Mouse (Mus musculus) lung, postnatal 0 days (tissue): ENCODE data around the gene Clrn1. TPM values are rescaled to one million over a fixed set of nuclear protein-coding genes. Genes with fewer than 3 reads are reported as not detected.

ENCODE experiments used
- ATAC-seq: fragments of 200-750 bp; cut with Nextera tagmentation; 2 replicates; pipeline ENCODE4 v1.8.0; 2017; ENCODE audit warnings: moderate library complexity
- DNase-seq: peaks from one replicate; pipeline ENCODE4 v3.0.0-alpha.2; 2016; ENCODE audit warnings: low spot score
- H3K27ac ChIP-seq: fragments of 300-500 bp; sonication (generic); 2 replicates; pipeline ENCODE4 v1.5.1; 2014; ENCODE audit warnings: antibody characterized with exemption, mild to moderate bottlenecking, low read length, mixed read lengths
- H3K27me3 ChIP-seq: fragments of 300-500 bp; sonication (generic); replicated peaks from 2 replicates; pipeline ENCODE4 v1.6.1; 2014; ENCODE audit warnings: low read length, mixed read lengths; ENCODE audit not compliant: insufficient read depth
- H3K36me3 ChIP-seq: fragments of 300-500 bp; sonication (generic); 2 replicates; pipeline ENCODE4 v1.6.1; 2014; ENCODE audit warnings: low read length, mixed read lengths; ENCODE audit not compliant: insufficient read depth
- H3K4me1 ChIP-seq: fragments of 300-500 bp; sonication (generic); 2 replicates; pipeline ENCODE4 v1.6.1; 2014; ENCODE audit warnings: antibody characterized with exemption, low read depth, low read length, mixed read lengths; ENCODE audit not compliant: insufficient read depth
- H3K4me2 ChIP-seq: fragments of 300-500 bp; sonication (generic); replicated peaks from 2 replicates; pipeline ENCODE4 v1.6.1; 2014; ENCODE audit warnings: low read depth, mild to moderate bottlenecking, low read length, moderate library complexity, mixed read lengths
- H3K4me3 ChIP-seq: fragments of 300-500 bp; sonication (generic); 2 replicates; pipeline ENCODE4 v1.5.1; 2014; ENCODE audit warnings: low read depth, low read length
- H3K9ac ChIP-seq: fragments of 300-500 bp; sonication (generic); replicated peaks from 2 replicates; pipeline ENCODE4 v1.6.1; 2014; ENCODE audit warnings: low read depth, mild to moderate bottlenecking
- H3K9me3 ChIP-seq: fragments of 300-500 bp; sonication (generic); 2 replicates; pipeline ENCODE4 v1.6.1; 2016; ENCODE audit warnings: low read length, mixed read lengths
- CTCF ChIP-seq: IDR thresholded peaks from 2 replicates; pipeline ENCODE4 v1.5.1; 2016; ENCODE audit warnings: antibody characterized with exemption, mild to moderate bottlenecking
- EP300 ChIP-seq: IDR thresholded peaks from 2 replicates; pipeline ENCODE4 v1.6.1; 2016; ENCODE audit warnings: antibody characterized with exemption, mild to moderate bottlenecking, control low read depth
- WGBS: fragments of 180-500 bp; shearing (Covaris S2); extraction: QIAGEN DNeasy Blood & Tissue Kit; methylation state at CpG from one replicate; pipeline ENCODE4 v1.1.7; 2014; 5-methylcytosine and 5-hydroxymethylcytosine counted together
- polyA plus RNA-seq: library from polyadenylated mRNA; unstranded; fragments of >200 nt; fragmentation: Nextera tagmentation; extraction: Ambion mirVana; gene quantifications from 2 replicates; pipeline ENCODE4 v1.2.1, GENCODE M21; 2015

The Clrn1 gene
- polyA plus RNA-seq, 1 experiment from 2014 or later, result not detected

GRCm38 (mm10) chr3:58826266-58826665 lies 58.9 kb downstream of the Clrn1 start:
- 52% methylated on average over 4 of the region's 4 CpGs for WGBS
- no peak for ATAC-seq
- Histone ChIP-seq H3K27ac (no peak overlapping the region), H3K4me1 (no peaks in the 10 kb centered on the region), H3K27me3 (no peaks in the 10 kb centered on the region), H3K9me3 (no peaks in the 10 kb centered on the region), H3K36me3 (no peaks in the 10 kb centered on the region), H3K4me3 (no peak overlapping the region), H3K4me2 (no peak overlapping the region), H3K9ac (no peak overlapping the region)
- no peak for TF ChIP-seq EP300
- TF ChIP-seq CTCF, result no peak
- DNase-seq, result no peak

- Histone ChIP-seq H3K4me2 (no peak within 1 kb of the TSS), H3K27ac (no peak within 1 kb of the TSS), H3K27me3 (no peaks in the 10 kb centered on the region), H3K4me3 (no peak within 1 kb of the TSS), H3K9me3 (no peaks in the 10 kb centered on the region), H3K9ac (no peak within 1 kb of the TSS), H3K36me3 (no peaks in the 10 kb centered on the region), H3K4me1 (no peaks in the 10 kb centered on the region)
- no peak for DNase-seq
- TF ChIP-seq EP300, result no peak
- TF ChIP-seq CTCF, result no peak
- WGBS, result 60% methylated on average over 4 of the region's 4 CpGs
- no peak for ATAC-seq
Measured at GRCm38 (mm10) chr3:58822211-58822610, 62.9 kb downstream of the Clrn1 start, which contains the start of gene Mindy4b-ps. Gene Mindy4b-ps (minus strand): TSS chr3:58822311.

GRCm38 (mm10) chr3:58817337-58817736 lies 67.8 kb downstream of the Clrn1 start:
- no peak for DNase-seq
- 55% methylated on average over 6 of the region's 6 CpGs for WGBS
- no peaks in the 10 kb centered on the region for H3K9me3 ChIP-seq

GRCm38 (mm10) chr3:58814191-58814590 lies 70.9 kb downstream of the Clrn1 start:
- H3K4me3 ChIP-seq, result no peak overlapping the region
- no peak for DNase-seq

More at GRCm38 (mm10) chr3:58817337-58817736, 67.8 kb downstream of the Clrn1 start:
- no peaks in the 10 kb centered on the region for H3K27me3 ChIP-seq
- no peak overlapping the region for H3K4me3 ChIP-seq
- no peak overlapping the region for H3K4me2 ChIP-seq
- no peaks in the 10 kb centered on the region for H3K4me1 ChIP-seq
- ATAC-seq, result no peak
- H3K9ac ChIP-seq, result no peak overlapping the region
- no peak for TF ChIP-seq CTCF
- TF ChIP-seq EP300, result no peak
- no peaks in the 10 kb centered on the region for H3K36me3 ChIP-seq
- no peak overlapping the region for H3K27ac ChIP-seq

GRCm38 (mm10) chr3:58810353-58810752 lies 74.8 kb downstream of the Clrn1 start:
- no peak for TF ChIP-seq CTCF
- no peak for TF ChIP-seq EP300
- Histone ChIP-seq H3K4me2 (no peak overlapping the region), H3K4me1 (no peaks in the 10 kb centered on the region), H3K27ac (no peak overlapping the region), H3K4me3 (no peak overlapping the region), H3K9me3 (no peaks in the 10 kb centered on the region), H3K9ac (no peak overlapping the region), H3K36me3 (no peaks in the 10 kb centered on the region), H3K27me3 (no peaks in the 10 kb centered on the region)
- 24% methylated on average over 11 of the region's 11 CpGs for WGBS
- no peak for ATAC-seq
- DNase-seq, result no peak

More at GRCm38 (mm10) chr3:58814191-58814590, 70.9 kb downstream of the Clrn1 start:
- no peak for ATAC-seq
- WGBS, result 87% methylated on average over 3 of the region's 3 CpGs
- Histone ChIP-seq H3K27me3 (no peaks in the 10 kb centered on the region), H3K4me2 (no peak overlapping the region), H3K9ac (no peak overlapping the region), H3K4me1 (no peaks in the 10 kb centered on the region), H3K36me3 (no peaks in the 10 kb centered on the region), H3K27ac (no peak overlapping the region), H3K9me3 (no peaks in the 10 kb centered on the region)
- TF ChIP-seq CTCF (no peak), EP300 (no peak)

- no peaks in the 10 kb centered on the region for H3K9me3 ChIP-seq
- 55% methylated on average over 12 of the region's 12 CpGs for WGBS
- no peak overlapping the region for H3K27ac ChIP-seq
- ATAC-seq (no peak), DNase-seq (no peak)
- no peaks in the 10 kb centered on the region for H3K4me1 ChIP-seq
- no peak overlapping the region for H3K4me3 ChIP-seq
- no peak for TF ChIP-seq CTCF
- no peak for TF ChIP-seq EP300
- no peak overlapping the region for H3K9ac ChIP-seq
- H3K36me3 ChIP-seq, result no peaks in the 10 kb centered on the region
- H3K27me3 ChIP-seq, result no peaks in the 10 kb centered on the region
- H3K4me2 ChIP-seq, result no peak overlapping the region
Measured at GRCm38 (mm10) chr3:58809111-58809915, 75.8 kb downstream of the Clrn1 start.
